Mouse (Mus musculus): ENCODE data around the gene Scarb1.

GRCm38 (mm10) chr5:125266128-125266527, 74.8 kb downstream of the Scarb1 start:
- TF ChIP-seq POLR2A (IDR thresholded peaks at IDR 0.05; ENCODE audit: low read depth, low read length) (no peak), CTCF (IDR thresholded peaks at IDR 0.05; ENCODE audit: extremely low read depth, insufficient read depth, insufficient read length, insufficient replicate concordance) (no peak)

All from spleen, adult 2 months (tissue).